Mouse (Mus musculus): ENCODE data around the gene Prkcz. TPM values are rescaled to one million over a fixed set of nuclear protein-coding genes. Genes with fewer than 3 reads are reported as not detected.

Gene Prkcz
- not detected in 2 replicates for total RNA-seq (2015)
- not detected in 2 replicates for total RNA-seq (2017)

DNA sequence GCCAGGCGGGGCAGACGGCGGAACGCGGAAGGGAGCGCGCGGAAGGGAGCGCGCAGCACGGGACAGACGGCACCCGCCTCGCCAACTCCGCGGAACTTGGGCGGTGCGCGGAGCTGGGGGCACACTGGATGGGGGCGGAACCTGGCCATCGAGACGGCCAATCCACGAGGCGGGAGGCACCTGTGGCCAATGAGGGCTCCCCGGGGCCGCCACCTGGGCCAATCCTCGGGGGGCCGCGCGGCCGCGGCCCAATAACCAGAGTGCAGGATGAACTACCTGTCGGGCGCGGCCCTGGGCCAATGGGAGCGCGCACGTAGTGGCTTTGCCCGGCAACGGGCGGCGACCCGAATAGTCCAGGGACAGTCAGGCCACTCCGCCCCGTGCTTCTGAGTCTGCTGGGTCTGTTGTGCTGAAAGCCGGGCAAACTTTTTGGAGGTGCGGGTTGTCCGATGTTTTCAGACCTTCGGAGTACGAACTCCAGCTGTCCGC is at the start of gene Prkcz:
Prkcz (minus strand) TSS at position 59 of the 489 bp plus-strand sequence.
- 0 out of 2 replicates have a peak, but pooled peaks have one; percentile 26 for ATAC-seq (replicated peaks; ENCODE audit: poor library complexity)

DNA sequence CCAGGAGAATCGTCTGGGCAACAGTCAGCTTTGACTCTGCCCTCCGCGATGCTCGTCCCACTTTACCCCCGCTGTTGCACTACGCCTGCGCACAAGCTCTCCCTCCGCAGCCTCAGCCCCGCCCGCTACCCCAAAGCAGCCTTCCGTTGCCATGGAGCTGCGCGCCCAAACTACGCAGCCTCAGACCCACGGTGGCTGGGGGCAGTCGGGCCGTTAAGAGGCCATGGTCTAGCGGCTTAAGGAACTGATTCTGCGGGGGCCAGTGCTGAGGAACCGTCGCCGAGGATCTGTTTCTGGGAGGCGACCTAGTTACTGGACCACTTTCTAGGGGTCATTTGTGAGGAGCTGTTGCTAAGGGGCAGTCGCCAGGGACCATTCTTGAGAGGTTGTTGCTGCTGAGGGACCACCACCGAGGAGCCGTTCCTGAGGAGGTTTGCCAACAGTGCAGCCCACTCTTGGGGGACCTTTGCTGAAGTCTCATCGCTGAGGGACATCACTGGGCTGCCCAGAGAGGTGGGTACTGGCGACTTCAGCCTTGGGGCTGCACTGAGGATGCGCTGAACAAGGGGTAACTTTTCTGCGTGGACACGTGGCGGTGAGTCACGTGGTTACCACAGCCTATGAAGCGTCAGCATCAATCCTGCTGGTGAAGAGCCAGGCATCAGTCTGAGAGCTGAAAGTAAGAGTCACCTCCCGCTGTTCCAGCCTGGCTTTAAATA is 48.1 kb upstream of the Prkcz start, which contains the start of gene Cfap74:
Cfap74 (plus strand) TSS at position 133 of the 719 bp plus-strand sequence.
- peak; percentile 69 for ATAC-seq (replicated peaks; ENCODE audit: poor library complexity)

DNA sequence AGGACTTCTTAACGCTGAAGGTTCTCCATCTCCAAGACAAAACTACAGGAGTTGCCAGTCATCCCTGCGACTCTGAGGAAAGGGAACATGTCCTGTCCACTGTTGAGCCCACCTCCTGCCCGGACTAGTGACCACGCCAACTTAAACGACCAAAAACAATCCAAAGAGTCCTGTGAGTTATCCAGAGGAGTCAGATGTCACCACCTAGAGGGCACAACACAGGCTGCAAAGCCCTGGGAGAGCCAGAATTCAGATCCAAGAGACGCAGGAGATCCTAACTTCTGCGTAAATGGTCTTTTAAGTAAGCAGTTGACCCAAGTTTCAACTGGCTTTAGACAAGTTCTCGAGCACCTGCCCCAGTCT is 47.5 kb upstream of the Prkcz start:
- ATAC-seq (replicated peaks; ENCODE audit: poor library complexity) = no peak

- ATAC-seq (replicated peaks; ENCODE audit: poor library complexity) = no peak
Measured at GRCm38 (mm10) chr4:155402489-155402888, 41.3 kb upstream of the Prkcz start.

DNA sequence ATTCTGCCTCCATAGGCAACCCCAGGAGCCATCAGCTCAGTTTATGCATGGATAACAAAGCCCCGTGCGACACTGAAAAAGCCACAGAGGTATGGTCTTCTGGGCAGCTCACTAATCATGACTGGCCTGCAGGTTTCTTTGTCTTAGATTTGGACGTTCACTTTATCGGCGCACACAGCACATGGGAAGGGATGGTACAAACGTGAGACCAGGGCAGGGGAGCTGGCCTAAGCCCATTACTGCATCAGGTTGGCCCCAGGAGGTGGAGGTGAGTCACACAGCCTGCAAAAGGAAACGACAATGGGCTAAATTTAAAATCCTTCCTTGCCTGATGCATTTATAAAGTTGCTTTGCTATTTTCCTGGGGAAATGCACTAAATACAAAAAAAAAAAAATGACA is 40.0 kb upstream of the Prkcz start:
- no peak for ATAC-seq (replicated peaks; ENCODE audit: poor library complexity)

GRCm38 (mm10) chr4:155398222-155398540 is 37.0 kb upstream of the Prkcz start:
- no peak for ATAC-seq (replicated peaks; ENCODE audit: poor library complexity)

DNA sequence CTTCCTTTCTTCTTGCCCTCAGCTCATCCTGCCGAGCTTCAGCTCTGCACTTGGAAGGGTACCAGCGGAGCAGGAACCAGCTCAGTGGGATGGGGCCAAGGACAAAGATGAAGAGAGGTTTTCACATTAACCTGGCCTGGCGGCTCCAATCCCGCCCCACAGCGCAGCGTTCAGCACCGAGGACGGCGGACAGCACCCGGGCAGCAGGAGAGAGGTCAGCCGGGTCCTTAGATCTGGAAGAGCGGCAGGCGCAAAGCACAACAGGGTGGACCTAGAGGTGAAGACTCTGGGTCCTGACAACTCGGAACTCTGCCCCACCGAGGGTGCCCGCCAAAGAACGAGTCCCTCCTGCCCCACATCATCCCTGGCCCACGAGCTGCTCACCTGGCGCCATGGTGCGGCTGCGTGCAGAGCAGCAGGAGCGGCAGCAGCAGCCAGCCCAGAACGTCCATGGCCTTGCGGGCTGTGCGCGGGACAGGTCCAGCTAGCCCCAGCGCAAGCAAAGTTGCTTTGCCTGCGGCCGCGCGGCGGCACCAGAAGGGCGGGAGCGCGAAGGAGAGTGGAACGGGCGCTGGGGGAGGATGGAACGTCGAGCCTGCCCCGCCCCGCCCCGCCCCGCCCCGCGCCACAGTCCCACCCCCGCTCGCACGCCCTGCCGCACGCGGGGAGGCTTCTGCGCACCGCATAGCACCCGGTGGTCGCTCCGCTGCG is 36.5 kb upstream of the Prkcz start, which contains the start of gene Gabrd:
Gabrd (minus strand) TSS at position 602 of the 711 bp plus-strand sequence.
- ATAC-seq (replicated peaks; ENCODE audit: poor library complexity) = peak; percentile 89

GRCm38 (mm10) chr4:155396751-155397150 is 35.6 kb upstream of the Prkcz start:
- ATAC-seq (replicated peaks; ENCODE audit: poor library complexity) = no peak

DNA sequence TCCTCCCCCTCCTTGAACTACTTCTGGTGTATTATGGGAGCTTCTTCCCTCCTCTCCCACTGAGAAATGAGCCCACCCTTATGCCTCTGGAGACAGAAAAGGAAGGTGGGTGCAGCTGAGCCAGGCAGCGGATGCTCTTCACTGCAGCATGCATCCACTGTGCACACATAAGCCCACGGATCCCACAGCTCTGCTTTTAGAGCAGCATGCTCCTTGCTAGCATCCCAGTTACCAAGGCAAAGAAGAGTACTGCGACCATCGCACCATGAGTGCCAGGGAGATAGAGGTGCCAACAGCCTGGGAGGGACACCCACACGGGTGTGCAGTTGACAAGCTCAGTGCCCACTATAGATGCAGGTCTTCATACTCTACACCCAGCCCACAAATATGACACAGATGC is 34.3 kb upstream of the Prkcz start:
- ATAC-seq (replicated peaks; ENCODE audit: poor library complexity) = no peak

- ATAC-seq (replicated peaks; ENCODE audit: poor library complexity) = no peak
Measured at GRCm38 (mm10) chr4:155387166-155387565, 26.0 kb upstream of the Prkcz start.

DNA sequence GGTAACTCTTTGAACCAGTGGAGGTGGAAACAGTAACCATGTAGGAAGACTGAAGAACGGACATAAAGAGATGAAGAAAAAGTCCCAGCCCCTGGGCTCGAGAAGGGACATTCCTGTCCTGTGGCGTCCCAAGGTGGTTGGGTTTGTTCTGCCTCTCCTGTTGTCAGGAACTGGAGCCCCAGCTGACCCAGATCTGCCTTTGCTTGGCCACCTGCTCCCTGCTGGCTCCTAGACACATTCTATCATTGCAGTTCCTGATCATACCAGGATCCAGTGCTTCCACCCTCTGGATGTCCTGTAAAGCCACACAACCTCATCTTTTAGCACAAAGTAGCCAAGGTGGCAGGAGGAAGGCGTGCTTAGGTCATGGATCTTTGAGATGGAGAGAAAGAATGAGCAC is 22.2 kb upstream of the Prkcz start:
- ATAC-seq (replicated peaks; ENCODE audit: poor library complexity) = no peak

DNA sequence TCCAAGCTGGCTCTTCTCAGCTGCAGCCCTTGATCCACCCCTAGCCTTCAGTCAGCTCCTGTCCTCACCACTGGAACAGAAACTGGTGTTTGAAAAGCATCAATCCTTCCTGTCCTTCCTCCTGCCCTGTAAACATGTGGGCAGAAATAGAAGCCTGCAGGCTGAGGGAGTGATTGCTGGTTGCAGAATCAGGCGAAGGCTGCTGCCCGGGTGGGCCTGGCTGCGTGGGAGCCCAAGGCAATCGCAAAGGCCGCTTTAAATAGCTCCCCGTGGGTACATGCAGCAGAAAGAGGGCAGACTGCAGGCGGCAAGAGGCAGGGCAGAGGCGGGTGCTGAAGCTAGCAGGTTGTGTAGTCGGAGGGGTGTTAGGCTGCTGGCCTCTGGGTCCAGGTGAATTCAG is 21.6 kb upstream of the Prkcz start:
- no peak for ATAC-seq (replicated peaks; ENCODE audit: poor library complexity)

DNA sequence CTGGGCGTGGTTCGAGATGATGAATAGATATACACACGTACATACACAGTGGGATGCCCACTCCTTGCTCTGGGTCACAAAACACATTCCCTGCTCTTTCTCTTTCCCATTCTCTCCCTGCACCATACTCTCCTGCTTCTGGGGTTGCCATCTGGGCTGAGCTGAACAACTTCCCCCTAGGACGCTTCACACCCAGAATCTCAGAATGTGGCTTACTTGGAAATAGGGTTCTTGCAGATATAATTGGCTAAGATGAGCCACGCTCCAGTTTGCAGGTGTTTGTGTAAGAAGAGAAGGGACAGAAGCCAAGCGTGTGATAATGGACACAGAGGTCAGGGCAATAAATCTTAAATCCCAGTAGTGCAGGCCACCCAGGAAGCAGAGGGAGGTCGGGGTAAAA is 20.8 kb upstream of the Prkcz start:
- ATAC-seq (replicated peaks; ENCODE audit: poor library complexity) = no peak

DNA sequence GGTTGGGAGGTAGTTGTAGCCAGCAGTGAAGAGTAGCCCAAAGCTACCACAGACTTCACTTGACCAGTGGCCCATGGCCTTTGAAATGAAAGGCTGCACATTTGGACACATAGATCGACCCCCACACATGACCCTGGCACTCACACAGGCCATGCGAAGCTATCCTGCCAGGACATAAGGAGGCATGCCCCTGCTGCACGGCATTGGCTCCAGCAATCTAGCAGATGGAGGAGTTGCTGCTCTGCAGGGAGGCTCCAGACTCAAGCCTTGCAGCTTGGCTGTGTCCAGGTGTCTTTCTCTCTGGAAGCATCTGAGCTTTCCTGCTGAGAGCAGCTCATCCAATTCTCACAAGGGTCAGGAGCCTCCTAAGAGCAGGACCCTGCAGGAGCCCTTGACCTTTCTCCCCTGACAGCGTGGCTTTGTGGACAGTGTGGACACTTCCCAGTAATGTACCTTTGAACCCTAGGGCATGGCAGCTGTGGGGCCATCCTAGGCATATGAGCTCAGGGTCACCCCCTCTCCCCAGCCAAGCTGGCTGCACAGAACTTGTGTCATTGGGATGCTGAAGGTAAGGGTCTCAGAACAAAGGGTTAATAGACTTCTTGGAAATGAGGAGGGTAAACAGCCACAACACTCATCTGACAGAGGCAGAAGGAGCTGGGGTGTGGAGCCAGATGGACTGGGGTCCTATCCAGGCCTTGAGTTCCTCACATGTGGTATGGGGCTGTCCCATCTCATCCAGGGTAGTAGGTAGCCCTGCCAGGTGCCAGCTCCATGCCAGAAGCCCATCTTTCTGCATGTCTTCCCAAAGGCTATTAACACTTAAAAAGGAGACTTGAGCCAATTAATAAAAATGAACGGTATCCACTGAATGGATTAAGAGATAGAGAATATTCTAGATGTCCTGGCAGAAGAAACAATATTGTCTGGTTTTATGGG is 10.9 kb upstream of the Prkcz start:
- ATAC-seq (replicated peaks; ENCODE audit: poor library complexity) = no peak

DNA sequence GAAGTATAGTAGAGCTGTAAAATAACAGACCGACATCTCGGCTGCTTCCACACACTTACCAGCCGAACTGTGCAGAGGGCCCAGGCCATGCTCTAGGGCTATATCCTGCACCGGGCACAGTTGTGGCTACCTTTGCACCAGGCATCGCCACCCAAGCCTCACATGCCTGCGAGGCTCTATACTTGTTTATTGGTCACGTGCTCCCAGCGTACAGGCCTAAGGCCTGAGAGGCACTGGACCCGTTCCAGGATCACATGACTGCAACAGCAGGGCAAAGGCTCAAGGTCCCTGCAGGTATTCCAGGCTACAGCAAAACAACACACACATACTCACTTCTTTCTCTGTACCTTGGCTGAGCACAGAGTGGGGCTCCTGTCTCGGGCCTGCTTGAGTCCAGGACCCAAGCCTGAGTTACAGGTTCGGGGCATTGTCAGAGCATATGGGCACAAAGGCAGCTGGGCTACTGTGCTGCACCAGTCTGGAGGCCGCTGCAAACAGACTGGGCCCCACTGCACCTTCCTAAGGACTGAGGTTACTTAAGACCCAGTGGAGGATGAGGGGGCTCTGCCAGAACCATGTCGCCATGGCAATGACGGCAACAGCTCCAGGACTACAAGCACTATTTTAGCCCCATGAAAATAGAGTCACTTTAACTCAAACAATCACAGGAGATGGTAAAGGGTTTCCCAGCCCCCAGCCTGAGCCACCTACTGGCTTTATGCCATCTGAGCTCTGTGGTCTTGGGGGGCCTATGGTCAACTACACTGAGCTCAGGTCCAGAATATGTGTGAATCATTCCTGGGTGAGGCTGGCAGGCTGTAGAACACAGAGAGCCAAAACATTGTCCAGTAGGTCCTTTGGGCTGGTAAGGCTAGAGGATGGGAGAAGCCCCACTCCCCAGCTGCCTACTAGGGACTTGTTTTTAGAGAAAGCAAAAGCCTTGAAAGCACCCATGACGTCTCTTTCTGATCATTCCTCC is 9.9 kb upstream of the Prkcz start:
- ATAC-seq (replicated peaks; ENCODE audit: poor library complexity) = no peak

- peak; percentile 75 for ATAC-seq (replicated peaks; ENCODE audit: poor library complexity)
Measured at GRCm38 (mm10) chr4:155368684-155369083, 7.5 kb upstream of the Prkcz start.

GRCm38 (mm10) chr4:155367739-155368138 is 6.6 kb upstream of the Prkcz start:
- ATAC-seq (replicated peaks; ENCODE audit: poor library complexity) = no peak

DNA sequence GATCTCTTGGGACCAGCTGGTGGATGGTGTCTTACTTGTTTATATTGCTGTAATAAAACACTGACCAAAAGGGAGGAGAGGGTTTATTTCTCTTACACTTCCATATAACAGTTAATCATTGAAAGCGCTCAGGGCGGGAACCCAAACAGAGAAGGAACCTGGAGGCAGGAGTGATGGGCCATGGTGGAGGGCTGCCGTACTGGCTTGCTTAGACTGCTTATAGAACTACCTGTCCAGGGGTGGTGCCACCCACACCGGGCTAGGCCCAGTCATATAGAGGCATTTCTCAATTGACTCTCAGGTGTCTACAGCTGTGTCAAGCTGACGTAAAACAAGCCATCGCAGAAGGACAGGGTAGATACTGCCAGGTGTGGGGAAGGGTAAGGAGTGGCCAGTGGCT is 5.6 kb upstream of the Prkcz start:
- no peak for ATAC-seq (replicated peaks; ENCODE audit: poor library complexity)

DNA sequence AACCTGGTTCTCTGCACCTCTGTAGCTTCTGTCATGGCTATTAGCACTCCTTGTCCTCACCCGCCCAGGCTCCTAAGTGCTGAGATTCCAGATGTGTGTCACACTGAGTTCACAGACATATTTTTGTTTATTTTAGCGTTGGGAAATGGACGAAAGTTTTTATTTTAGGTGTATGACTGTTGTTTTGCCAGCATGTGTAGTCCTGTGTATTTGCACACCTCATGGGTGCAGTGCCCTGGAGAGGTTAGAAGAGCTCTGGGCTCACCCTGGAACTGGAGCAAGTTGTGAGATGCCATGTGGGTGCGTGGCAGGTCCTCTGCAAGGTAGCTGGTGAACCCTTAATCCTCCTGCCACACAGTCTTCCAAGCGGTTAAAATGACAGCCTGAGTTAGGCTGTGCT is 1.3 kb upstream of the Prkcz start:
- no peak for ATAC-seq (replicated peaks; ENCODE audit: poor library complexity)

DNA sequence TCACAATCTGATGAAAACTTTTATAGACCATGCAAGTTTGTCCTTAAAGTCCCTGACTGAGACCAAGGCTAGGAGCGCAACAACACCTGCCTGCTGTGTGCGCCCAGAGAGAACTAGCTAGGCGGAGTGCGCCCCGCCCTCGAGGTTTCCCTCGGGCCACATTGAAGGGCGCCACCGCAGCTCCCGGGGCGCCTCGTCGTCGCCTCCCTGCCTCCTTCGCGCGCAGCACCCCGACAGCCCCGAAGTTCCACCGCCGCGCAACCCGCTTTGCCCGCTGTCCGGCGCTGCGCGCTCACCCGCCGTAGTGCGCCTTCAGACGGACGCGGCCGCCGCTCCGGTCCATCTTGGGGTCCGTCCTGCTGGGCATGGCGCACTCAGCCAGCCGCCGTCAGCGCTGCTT is 305 bp downstream of the Prkcz start:
- no peak for ATAC-seq (replicated peaks; ENCODE audit: poor library complexity)
